Mouse (Mus musculus): ENCODE measurements around the gene Ddx47.

Ddx47 gene

DNA sequence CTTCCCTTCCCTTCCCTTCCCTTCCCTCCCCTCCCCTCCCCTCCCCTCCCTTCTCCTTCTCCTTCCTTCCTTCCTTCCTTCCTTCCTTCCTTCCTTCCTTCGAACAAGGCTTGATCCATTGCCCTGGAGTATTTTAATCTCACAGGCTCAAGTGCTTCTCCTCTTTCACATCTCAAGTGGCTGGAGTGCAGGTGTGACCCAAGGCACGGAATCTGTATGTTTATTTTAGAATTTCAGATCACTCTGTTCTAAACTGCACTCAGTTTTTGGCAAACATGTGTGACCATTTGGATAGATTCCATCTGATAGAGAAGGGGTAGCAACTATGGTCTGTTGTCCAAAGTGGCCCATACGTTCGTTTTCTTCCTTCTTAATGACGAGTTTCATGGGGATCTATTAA, 56.8 kb downstream of the Ddx47 start:
- no peak for DNase-seq (ENCODE audit: inconsistent age in 2 of 2, low spot score in 1 of 2)

DNA sequence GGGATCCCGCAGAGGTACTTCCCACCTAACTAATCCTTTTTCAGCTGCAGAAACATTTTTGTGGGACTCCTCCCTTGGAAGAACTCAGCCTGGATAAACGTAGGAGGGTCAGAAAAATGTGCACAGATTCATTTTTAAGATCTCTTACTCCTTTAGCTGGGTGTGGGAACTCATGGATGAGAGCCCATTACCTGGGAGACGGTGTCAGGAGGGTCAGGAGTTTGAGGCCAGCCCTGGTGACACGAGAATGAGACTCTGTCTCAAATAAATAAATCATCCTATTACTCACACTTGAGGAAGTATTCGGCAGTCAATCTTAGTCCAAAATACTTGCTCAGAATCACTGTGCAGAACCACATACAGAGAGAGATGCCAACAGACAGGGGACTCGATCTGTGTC, 58.4 kb downstream of the Ddx47 start:
- no peak for DNase-seq (ENCODE audit: inconsistent age in 2 of 2, low spot score in 1 of 2)

- DNase-seq (ENCODE audit: inconsistent age in 2 of 2, low spot score in 1 of 2), result no peak
These were observed 58.9 kb downstream of the Ddx47 start for GRCm38 (mm10) chr6:135070347-135070746.

Data from adrenal gland, adult (tissue).